Mouse (Mus musculus) myocyte (in vitro differentiated cells): Measurements from ENCODE around the gene Abcf1. TPM values are rescaled to one million over a fixed set of nuclear protein-coding genes. Genes with fewer than 3 reads are reported as not detected.
A peak's percentile ranks its signal among the peaks of the same experiment; 100 is the strongest.

Source experiments
- H3K27me3 ChIP-seq: one replicate; pipeline ENCODE4 v1.6.1; 2011; ENCODE audit not compliant: control insufficient read depth, insufficient read depth, insufficient read length
- H3K36me3 ChIP-seq: one replicate; pipeline ENCODE4 v1.6.1; 2011; ENCODE audit not compliant: control insufficient read depth, insufficient read depth
- H3K4me2 ChIP-seq: one replicate; pipeline ENCODE4 v1.6.1; 2011; ENCODE audit warnings: low read depth, control low read depth
- H3K4me3 ChIP-seq: one replicate; pipeline ENCODE4 v1.5.1; 2011; ENCODE audit warnings: mild to moderate bottlenecking, control low read depth, moderate library complexity
- H3K79me2 ChIP-seq: one replicate; pipeline ENCODE4 v1.6.1; 2011; ENCODE audit not compliant: control insufficient read depth, insufficient read depth
- H3ac ChIP-seq: one replicate; pipeline ENCODE4 v1.6.1; 2011; ENCODE audit not compliant: control insufficient read depth, insufficient read length
- CEBPB ChIP-seq: IDR thresholded peaks from 2 replicates; pipeline ENCODE4 v1.6.1; 2011; ENCODE audit warnings: mild to moderate bottlenecking, moderate library complexity; ENCODE audit not compliant: poor library complexity, insufficient read depth, severe bottlenecking
- E2F4 ChIP-seq: IDR thresholded peaks from one replicate; pipeline ENCODE4 v1.6.1; 2011; ENCODE audit warnings: mild to moderate bottlenecking, control low read depth, moderate library complexity; ENCODE audit not compliant: insufficient read depth
- MAX ChIP-seq: IDR thresholded peaks from one replicate; pipeline ENCODE4 v1.6.1; 2011; ENCODE audit warnings: low read depth, mild to moderate bottlenecking, control low read depth
- MYOD1 ChIP-seq, 3 experiments: IDR thresholded peaks; one replicate each; pipeline ENCODE4 v1.6.1; 2011; ENCODE audit warnings: control low read depth in 2 of 3, low read depth in 2 of 3, mild to moderate bottlenecking in 2 of 3, moderate library complexity in 1 of 3; ENCODE audit not compliant: insufficient read length in 2 of 3, control insufficient read depth in 1 of 3
- MYOG ChIP-seq, 3 experiments: IDR thresholded peaks; one replicate each; pipeline ENCODE4 v1.6.1; 2011; ENCODE audit warnings: control low read depth in 2 of 3, low read depth in 2 of 3, mild to moderate bottlenecking in 2 of 3; ENCODE audit not compliant: insufficient read length in 2 of 3, control insufficient read depth in 1 of 3, insufficient read depth in 1 of 3
- POLR2A ChIP-seq: IDR thresholded peaks from one replicate; pipeline ENCODE4 v1.6.1; 2011; ENCODE audit warnings: low read depth, mild to moderate bottlenecking, control low read depth, moderate library complexity; ENCODE audit not compliant: insufficient read length
- POLR2AphosphoS2 ChIP-seq: IDR thresholded peaks from one replicate; pipeline ENCODE4 v1.6.1; 2011; ENCODE audit warnings: low read depth, control low read depth; ENCODE audit not compliant: insufficient read length
- REST ChIP-seq: IDR thresholded peaks from one replicate; pipeline ENCODE4 v1.6.1; 2011; ENCODE audit warnings: mild to moderate bottlenecking, control low read depth, moderate library complexity; ENCODE audit not compliant: insufficient read depth, insufficient read length
- SRF ChIP-seq: IDR thresholded peaks from one replicate; pipeline ENCODE4 v1.6.1; 2011; ENCODE audit warnings: low read depth; ENCODE audit not compliant: control insufficient read depth, insufficient read length
- TCF12 ChIP-seq: IDR thresholded peaks from one replicate; pipeline ENCODE4 v1.6.1; 2011; ENCODE audit warnings: mild to moderate bottlenecking, control low read depth; ENCODE audit not compliant: poor library complexity, insufficient read depth, severe bottlenecking
- TCF3 ChIP-seq: IDR thresholded peaks from one replicate; pipeline ENCODE4 v1.6.1; 2011; ENCODE audit warnings: low read depth, control low read depth; ENCODE audit not compliant: insufficient read length
- USF1 ChIP-seq: IDR thresholded peaks from one replicate; pipeline ENCODE4 v1.6.1; 2011; ENCODE audit warnings: low read depth, mild to moderate bottlenecking, control low read depth, moderate library complexity
- polyA plus RNA-seq: library from polyadenylated mRNA; unstranded; fragments of >200 nt; fragmentation: generic; extraction: Trizol; gene quantifications from one replicate; pipeline ENCODE4 v1.2.1, GENCODE M21; 2012; ENCODE audit warnings: missing spikeins

Gene Abcf1
- polyA plus RNA-seq, 1 experiment: 90.1 TPM

DNA sequence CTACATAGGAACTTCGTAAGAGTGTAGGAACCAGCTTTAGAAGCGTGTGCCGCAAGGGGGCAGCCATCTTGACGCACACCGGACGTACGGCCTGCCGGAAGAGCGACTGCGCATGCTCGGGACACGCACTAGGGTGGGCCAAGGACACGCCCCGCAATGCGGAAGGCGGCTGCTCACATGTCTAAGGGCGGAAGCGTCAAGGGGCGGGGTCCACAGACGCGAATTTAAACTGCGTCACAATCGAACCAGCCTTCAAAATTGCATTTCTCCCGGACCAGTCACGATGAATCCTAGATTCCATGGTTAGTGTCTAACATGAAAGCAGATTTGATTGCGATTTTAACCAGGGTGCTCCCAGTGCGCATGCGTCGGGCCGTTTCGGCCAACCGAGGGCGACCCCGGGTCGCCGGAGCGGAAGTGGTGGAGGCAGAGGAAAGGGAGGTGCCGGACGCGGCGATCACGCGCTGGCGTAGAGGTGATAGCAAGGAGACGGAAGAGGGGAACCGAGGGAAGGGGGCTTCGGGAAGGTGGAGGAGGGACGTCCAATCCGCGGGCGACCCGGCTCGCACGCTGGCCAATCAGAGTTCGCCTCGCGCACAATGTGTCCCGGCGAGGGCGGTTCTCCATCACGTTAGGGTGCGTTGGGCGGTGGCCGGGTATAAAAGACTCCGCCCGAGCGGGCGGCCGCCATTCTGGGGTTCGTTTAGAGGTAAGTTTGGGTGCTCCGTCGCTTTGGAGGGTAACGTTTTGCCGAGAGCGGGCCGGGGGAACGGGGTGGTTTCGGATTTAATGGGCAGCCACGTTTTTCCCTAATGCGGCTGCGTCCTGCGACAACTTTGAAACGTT lies 53.0 kb downstream of the Abcf1 start, which contains the start of the genes Mrps18b and Ppp1r10:
Gene Mrps18b, minus strand, starts transcription at position 93 of the 846 bp plus-strand sequence.
Gene Ppp1r10, plus strand, starts transcription at position 138 of the 846 bp plus-strand sequence.
- H3K79me2 ChIP-seq: peaks cover 54% of the 10 kb centered on the region
- H3K27me3 ChIP-seq: no peaks in the 10 kb centered on the region
- H3K4me3 ChIP-seq: peak within 1 kb of the TSS; percentile 96
- peak within 1 kb of the TSS; percentile 97 for H3K4me2 ChIP-seq
- H3ac ChIP-seq: peak within 1 kb of the TSS; percentile 92
- peaks cover 35% of the 10 kb centered on the region for H3K36me3 ChIP-seq
- TF ChIP-seq TCF3: no peak
- peak; percentile 84 for TF ChIP-seq POLR2AphosphoS2
- no peak for TF ChIP-seq TCF12
- TF ChIP-seq MAX: peak; percentile 68
- peak; percentile 81 for TF ChIP-seq POLR2A
- peak; percentile 47 for TF ChIP-seq REST
- peak; percentile 47 for TF ChIP-seq SRF
- TF ChIP-seq USF1: peak; percentile 65

DNA sequence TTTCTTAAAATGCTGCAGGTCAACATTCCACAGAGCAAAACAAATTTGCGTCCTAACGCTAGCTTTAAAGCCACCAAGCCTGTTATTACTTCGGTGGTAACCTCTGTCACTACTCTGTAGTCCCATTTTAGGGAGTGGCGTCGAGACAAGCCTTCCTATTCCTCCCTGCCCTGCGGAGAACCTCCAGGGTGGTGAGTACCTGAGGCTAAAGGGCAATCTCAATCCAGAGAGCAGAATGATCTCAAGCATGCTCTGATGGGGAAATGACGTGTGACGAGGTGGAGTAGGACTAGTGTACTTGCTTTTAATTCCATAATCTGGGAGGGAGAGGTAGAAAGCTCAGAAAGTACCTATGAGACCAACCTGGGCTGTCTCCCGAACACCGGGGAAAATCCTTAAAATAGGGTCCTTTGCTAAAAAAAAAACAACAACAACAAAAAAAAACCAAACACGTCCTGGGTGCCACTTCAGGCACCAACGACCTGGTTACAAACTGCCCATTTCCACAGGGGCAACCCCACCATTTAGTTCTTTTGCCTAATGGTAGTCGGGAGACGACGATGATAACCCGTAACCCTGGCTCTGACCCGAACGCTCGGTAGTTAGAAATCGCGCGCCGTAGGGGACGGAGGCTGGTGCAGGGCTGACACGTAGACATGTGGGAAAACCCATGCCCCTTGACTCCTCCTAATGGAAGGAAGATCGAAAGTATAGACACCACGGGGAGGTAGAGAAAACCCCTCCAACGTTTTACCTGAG lies 53.8 kb downstream of the Abcf1 start:
- TF ChIP-seq SRF (no peak), CEBPB (no peak), MAX (no peak), TCF12 (no peak), REST (no peak), USF1 (no peak), POLR2AphosphoS2 (no peak), POLR2A (no peak), MYOD1 (IDR thresholded peaks at IDR 0.05; ENCODE audit: control insufficient read depth in 1 of 3, insufficient read length in 2 of 3, low read depth in 2 of 3) (no peak), TCF3 (no peak), E2F4 (no peak), MYOG (IDR thresholded peaks at IDR 0.05; ENCODE audit: control insufficient read depth in 1 of 3, insufficient read depth in 1 of 3, insufficient read length in 2 of 3, low read depth in 2 of 3) (no peak)
- Histone ChIP-seq H3ac (peak overlapping the region; percentile 92), H3K4me2 (peak overlapping the region; percentile 73), H3K36me3 (peaks cover 43% of the 10 kb centered on the region), H3K79me2 (peaks cover 54% of the 10 kb centered on the region), H3K27me3 (no peaks in the 10 kb centered on the region), H3K4me3 (peak overlapping the region; percentile 96)

DNA sequence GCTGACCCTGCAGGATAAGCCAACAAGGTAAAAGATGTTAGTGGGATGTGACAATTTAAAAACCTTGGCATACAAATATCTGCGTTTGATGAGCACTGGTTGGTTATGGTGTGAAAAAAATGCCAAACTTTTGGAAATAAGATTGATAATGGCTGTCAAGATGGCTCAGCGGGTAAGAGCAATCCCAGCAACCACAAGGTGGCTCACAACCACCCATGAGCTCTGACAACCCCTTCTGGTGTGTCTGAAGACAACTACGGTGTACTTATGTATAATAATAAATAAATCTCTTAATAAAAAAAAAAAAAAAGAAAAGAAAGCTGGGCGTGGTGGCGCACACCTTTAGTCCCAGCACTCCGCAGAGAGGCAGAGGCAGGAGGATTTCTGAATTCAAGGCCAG lies 54.6 kb downstream of the Abcf1 start:
- Histone ChIP-seq H3K4me2 (peak overlapping the region; percentile 73), H3K79me2 (peaks cover 54% of the 10 kb centered on the region), H3K36me3 (peaks cover 44% of the 10 kb centered on the region), H3ac (no peak overlapping the region), H3K4me3 (peak overlapping the region; percentile 96), H3K27me3 (no peaks in the 10 kb centered on the region)
- TF ChIP-seq POLR2A (no peak), TCF3 (no peak), MYOG (IDR thresholded peaks at IDR 0.05; ENCODE audit: control insufficient read depth in 1 of 3, insufficient read depth in 1 of 3, insufficient read length in 2 of 3, low read depth in 2 of 3) (no peak), USF1 (no peak), CEBPB (no peak), E2F4 (no peak), POLR2AphosphoS2 (no peak), REST (no peak), MAX (no peak), SRF (no peak), TCF12 (no peak), MYOD1 (IDR thresholded peaks at IDR 0.05; ENCODE audit: control insufficient read depth in 1 of 3, insufficient read length in 2 of 3, low read depth in 2 of 3) (no peak)

DNA sequence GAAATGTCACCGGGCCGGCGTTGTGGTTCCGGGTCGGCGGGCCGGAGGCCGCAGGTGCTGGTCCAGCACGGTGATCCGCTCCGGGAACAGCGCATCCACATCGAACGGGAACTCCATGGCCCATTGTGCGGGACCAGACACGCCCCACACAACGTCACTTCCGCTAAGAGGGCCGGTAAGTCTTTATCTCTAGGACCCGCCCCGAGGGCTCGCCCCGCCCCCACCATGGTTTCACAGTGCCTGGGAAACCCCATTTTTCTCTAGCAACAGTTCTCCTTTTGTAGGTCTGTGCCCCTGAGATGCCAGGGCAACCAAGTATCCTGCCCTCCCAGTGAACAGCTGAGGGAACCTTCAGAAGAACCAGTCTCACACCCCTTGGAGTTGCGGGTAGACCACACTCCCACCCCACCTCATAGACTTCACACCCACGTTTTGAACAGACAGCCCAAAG lies 59.6 kb downstream of the Abcf1 start, which contains the start of gene Atat1:
Gene Atat1, minus strand, starts transcription at position 157 of the 451 bp plus-strand sequence.
- Histone ChIP-seq H3K4me3 (peak within 1 kb of the TSS; percentile 50), H3ac (peak within 1 kb of the TSS; percentile 69), H3K79me2 (peaks cover 14% of the 10 kb centered on the region), H3K27me3 (no peaks in the 10 kb centered on the region), H3K4me2 (peak within 1 kb of the TSS; percentile 97), H3K36me3 (peaks cover 39% of the 10 kb centered on the region)
- TF ChIP-seq MYOG (IDR thresholded peaks at IDR 0.05; ENCODE audit: control insufficient read depth in 1 of 3, insufficient read depth in 1 of 3, insufficient read length in 2 of 3, low read depth in 2 of 3) (peak in 1 of 3 experiments; percentile 6), POLR2A (peak; percentile 97), MYOD1 (IDR thresholded peaks at IDR 0.05; ENCODE audit: control insufficient read depth in 1 of 3, insufficient read length in 2 of 3, low read depth in 2 of 3) (no peak), E2F4 (no peak), POLR2AphosphoS2 (peak; percentile 99), TCF12 (no peak), SRF (peak; percentile 4), REST (no peak), MAX (no peak), CEBPB (no peak), TCF3 (no peak), USF1 (no peak)
